ENCODE assay signal across 23 mouse cellular contexts in genomic region chr1:67464203-67464602, GRCm38 (mm10).
"Had no signal": no experiment of that assay in that cellular context is flagged by ENCODE, and none has a peak within 500 bp of the region (broad histone marks: within the 10 kb centered on the region; RNA-seq: fewer than 3 reads in every experiment).

No protein-coding gene starts in this region.

- H3K4me3 ChIP-seq: heart, adult 2 months; heart, embryonic 13.5 days; heart, embryonic 15.5 days; hindbrain, embryonic 13.5 days; hindbrain, embryonic 15.5 days; layer of hippocampus, adult 2 months; left cerebral cortex, adult 2 months; limb, embryonic 10.5 days; limb, embryonic 12.5 days had no signal

- DNase-seq: gastrocnemius, postnatal 14 days; gastrocnemius, postnatal 36 days; heart, adult 11 months; heart, adult 2 months; heart, postnatal 14 days; heart, postnatal 36 days; kidney, adult 11 months; kidney, adult 8-10 months; kidney, postnatal 10 days; kidney, postnatal 25 days; kidney, postnatal 4 days; liver had no signal

- H3K4me1 ChIP-seq: heart, embryonic 15.5 days had no signal

- ATAC-seq: hindbrain, postnatal 0 days; intestine, embryonic 16.5 days had no signal

- H3K9ac ChIP-seq: heart, embryonic 13.5 days; heart, embryonic 15.5 days; hindbrain, embryonic 13.5 days; hindbrain, embryonic 15.5 days; limb, embryonic 12.5 days had no signal

- H3K27ac ChIP-seq: heart, adult 2 months; heart, embryonic 13.5 days; heart, embryonic 15.5 days; hindbrain, embryonic 13.5 days; hindbrain, embryonic 15.5 days; hindbrain, postnatal 0 days; layer of hippocampus, adult 2 months; left cerebral cortex, adult 2 months; limb, embryonic 10.5 days; limb, embryonic 12.5 days had no signal

- H3K9me3 ChIP-seq: heart, embryonic 13.5 days; heart, embryonic 15.5 days; hindbrain, embryonic 13.5 days; hindbrain, embryonic 15.5 days; limb, embryonic 10.5 days; limb, embryonic 12.5 days had no signal

- H3K4me2 ChIP-seq: heart, embryonic 11.5 days; heart, embryonic 13.5 days; heart, embryonic 15.5 days; hindbrain, embryonic 13.5 days; hindbrain, embryonic 15.5 days; limb, embryonic 12.5 days had no signal

- H3K36me3 ChIP-seq: heart, embryonic 13.5 days; heart, embryonic 15.5 days; hindbrain, embryonic 13.5 days; hindbrain, embryonic 15.5 days; limb, embryonic 10.5 days; limb, embryonic 12.5 days had no signal

- H3K27me3 ChIP-seq: heart, embryonic 13.5 days; heart, embryonic 15.5 days; hindbrain, embryonic 13.5 days; hindbrain, embryonic 15.5 days; limb, embryonic 12.5 days had no signal
